In the genomic region with DNA sequence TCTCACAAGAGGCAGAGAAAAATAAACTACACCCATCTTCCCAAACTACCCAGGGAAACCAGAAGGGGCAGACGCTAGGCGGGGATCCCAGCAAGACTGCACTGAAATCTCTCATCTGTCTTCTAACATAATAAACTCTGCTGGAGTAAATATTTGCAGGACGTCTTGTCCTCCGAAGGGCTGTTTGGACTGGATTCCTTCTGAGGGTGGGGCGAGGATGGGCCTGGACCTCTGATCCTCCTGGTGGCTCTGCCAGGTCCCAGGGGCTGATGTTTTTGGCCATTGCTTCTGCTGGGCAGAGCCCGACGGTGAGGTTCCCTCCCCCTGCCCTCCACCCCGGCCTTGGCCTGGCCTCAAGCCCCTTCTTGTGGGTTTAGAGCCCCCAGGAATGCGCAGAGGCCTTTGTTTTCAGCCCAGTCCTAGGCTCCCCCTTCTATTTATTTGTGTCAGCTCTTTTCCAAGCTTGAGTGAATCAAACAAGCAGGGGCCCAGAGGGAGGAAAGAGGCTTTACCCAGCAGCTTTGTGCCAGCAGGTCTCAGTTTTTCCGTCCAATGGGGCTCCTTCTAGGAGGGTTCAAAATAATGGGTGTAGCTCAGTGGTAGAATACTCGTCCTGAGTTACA, we compare ENCODE assay signal across 8 mouse cellular contexts. TPM values are rescaled to one million over a fixed set of nuclear protein-coding genes. Genes with fewer than 3 reads are reported as not detected.
DNase-seq lines count a peak whose midpoint lies in the region; ATAC-seq and TF ChIP-seq lines count a peak whose summit lies in the region.
"Had no signal": no experiment of that assay in that cellular context is flagged by ENCODE, and none has a peak within 500 bp of the region (broad histone marks: within the 10 kb centered on the region; RNA-seq: fewer than 3 reads in every experiment).

No protein-coding gene starts in this region.

- peak; percentile 53 for DNase-seq in ZHBTc4 (ENCODE audit: low read depth, low spot score)
- peak; percentile 58 for DNase-seq in heart, postnatal 0 days (ENCODE audit: low spot score)
- peak; percentile 79 for DNase-seq in kidney, postnatal 14 days
- DNase-seq in urinary bladder, postnatal 36 days (ENCODE audit: low spot score in 2 of 2), result peak; percentile 50 to 77
- no peak for DNase-seq in spleen, postnatal 4 days (ENCODE audit: low spot score in 2 of 2)

- no peak overlapping the region for H3K9ac ChIP-seq in embryonic facial prominence, embryonic 15.5 days
- peak overlapping the region; percentile 14; the same call in 1 of the 2 replicates for H3K9ac ChIP-seq in heart, postnatal 0 days (replicated peaks; ENCODE audit: low read depth, low read length)
- no peak overlapping the region; the same call in 1 of the 2 replicates for H3K9ac ChIP-seq in midbrain, embryonic 12.5 days (replicated peaks)

- no peaks in the 10 kb centered on the region for H3K9me3 ChIP-seq in embryonic facial prominence, embryonic 15.5 days (replicated peaks)
- no peaks in the 10 kb centered on the region for H3K9me3 ChIP-seq in heart, postnatal 0 days (replicated peaks; ENCODE audit: control insufficient read depth, low read length)
- H3K9me3 ChIP-seq in midbrain, embryonic 12.5 days, result no peaks in the 10 kb centered on the region

- peak overlapping the region; percentile 96 for H3K27ac ChIP-seq in embryonic facial prominence, embryonic 15.5 days (replicated peaks)
- H3K27ac ChIP-seq in heart, postnatal 0 days (ENCODE audit: low read depth), result peak overlapping the region; percentile 88
- H3K27ac ChIP-seq in midbrain, embryonic 12.5 days (replicated peaks), result peak overlapping the region; percentile 15

- H3K4me3 ChIP-seq in embryonic facial prominence, embryonic 15.5 days (replicated peaks), result 0 out of 2 replicates have a peak overlapping the region, but pooled peaks have one; percentile 5
- H3K4me3 ChIP-seq in heart, postnatal 0 days (ENCODE audit: low read depth, low read length), result no peak overlapping the region
- H3K4me3 ChIP-seq in midbrain, embryonic 12.5 days, result no peak overlapping the region

- WGBS in embryonic facial prominence, embryonic 15.5 days, result 18% methylated on average over 11 of the region's 11 CpGs
- WGBS in heart, postnatal 0 days, result 40% methylated on average over 11 of the region's 11 CpGs
- 7% methylated on average over 11 of the region's 11 CpGs for WGBS in midbrain, embryonic 12.5 days

- TF ChIP-seq CTCF in heart, postnatal 0 days (IDR thresholded peaks at IDR 0.05; ENCODE audit: low read depth), result no peak

- H3K4me2 ChIP-seq in embryonic facial prominence, embryonic 15.5 days (replicated peaks), result peak overlapping the region; percentile 32
- peak overlapping the region; percentile 19 for H3K4me2 ChIP-seq in heart, postnatal 0 days (ENCODE audit: low read depth, low read length)
- H3K4me2 ChIP-seq in midbrain, embryonic 12.5 days (replicated peaks), result no peak overlapping the region

- ATAC-seq in embryonic facial prominence, embryonic 15.5 days (ENCODE audit: insufficient number of reproducible peaks, low FRiP score, low TSS enrichment, low read depth), result peak; percentile 63
- ATAC-seq in heart, postnatal 0 days (ENCODE audit: insufficient read depth, low read depth), result peak; percentile 10; the same call in 1 of the 2 replicates
- ATAC-seq in midbrain, embryonic 12.5 days (ENCODE audit: low FRiP score, low read depth), result peak; percentile 72

- H3K4me1 ChIP-seq in embryonic facial prominence, embryonic 15.5 days, result peaks cover 71% of the 10 kb centered on the region
- peaks cover 54% of the 10 kb centered on the region for H3K4me1 ChIP-seq in heart, postnatal 0 days (ENCODE audit: control insufficient read depth, insufficient read depth)
- peaks cover 29% of the 10 kb centered on the region for H3K4me1 ChIP-seq in midbrain, embryonic 12.5 days

- H3K36me3 ChIP-seq in embryonic facial prominence, embryonic 15.5 days, result no peaks in the 10 kb centered on the region
- H3K36me3 ChIP-seq in heart, postnatal 0 days (replicated peaks; ENCODE audit: control insufficient read depth, insufficient read depth, low read length), result peaks cover 5% of the 10 kb centered on the region; the same call in 1 of the 2 replicates
- no peaks in the 10 kb centered on the region for H3K36me3 ChIP-seq in midbrain, embryonic 12.5 days

- no peaks in the 10 kb centered on the region for H3K27me3 ChIP-seq in embryonic facial prominence, embryonic 15.5 days
- no peaks in the 10 kb centered on the region for H3K27me3 ChIP-seq in heart, postnatal 0 days (ENCODE audit: control insufficient read depth, insufficient read depth, low read length)
- no peaks in the 10 kb centered on the region for H3K27me3 ChIP-seq in midbrain, embryonic 12.5 days

- no peak for TF ChIP-seq EP300 in heart, postnatal 0 days (IDR thresholded peaks at IDR 0.05; ENCODE audit: low read depth)

RNA-seq across cellular contexts. Expression of a gene that starts 32.6 kb away (rescaled TPM):
- polyA plus RNA-seq in embryonic facial prominence, embryonic 15.5 days (2015; fragmentation: Nextera tagmentation; extraction: Ambion mirVana), result 5.9 and 7.7 TPM in 2 replicates
- total RNA-seq in heart, postnatal 0 days (2014; rRNA removed; ENCODE audit: low replicate concordance), result 4.2 and 9.0 TPM in 2 replicates
- polyA plus RNA-seq in heart, postnatal 0 days (2015; fragmentation: Nextera tagmentation; extraction: Ambion mirVana), result 3.9 and 4.1 TPM in 2 replicates
- polyA plus RNA-seq in midbrain, embryonic 12.5 days (2016; fragmentation: Nextera tagmentation; extraction: Ambion mirVana), result 1.6 and 2.7 TPM in 2 replicates
- total RNA-seq: common myeloid progenitor, adult 5-6 weeks had no signal

RNA-seq across cellular contexts. Expression of a gene that starts 38.4 kb away (rescaled TPM):
- polyA plus RNA-seq in embryonic facial prominence, embryonic 15.5 days (2015; fragmentation: Nextera tagmentation; extraction: Ambion mirVana), result 0.47 and 0.53 TPM in 2 replicates
- not detected in 2 replicates for total RNA-seq in heart, postnatal 0 days (2014; rRNA removed; ENCODE audit: low replicate concordance)
- not detected in 2 replicates for polyA plus RNA-seq in heart, postnatal 0 days (2015; fragmentation: Nextera tagmentation; extraction: Ambion mirVana)
- polyA plus RNA-seq in midbrain, embryonic 12.5 days (2016; fragmentation: Nextera tagmentation; extraction: Ambion mirVana), result 0.21 and 0.64 TPM in 2 replicates
- total RNA-seq: common myeloid progenitor, adult 5-6 weeks had no signal

Comparison
In these comparisons a context has a peak if more than half of its experiments do, and no peak if none do; other contexts are left out.
1. DNase-seq: peak in ZHBTc4 (single experiment), heart, postnatal 0 days (single experiment), kidney, postnatal 14 days (single experiment) and urinary bladder, postnatal 36 days (2 of 2); none in spleen, postnatal 4 days (0 of 2).
2. ATAC-seq: peak in every context shown above with its lines; median percentile 72 in midbrain, embryonic 12.5 days; 63 in embryonic facial prominence, embryonic 15.5 days; 10 in heart, postnatal 0 days.
3. H3K27ac ChIP-seq: peak in every context shown above with its lines; median percentile 96 in embryonic facial prominence, embryonic 15.5 days; 88 in heart, postnatal 0 days; 15 in midbrain, embryonic 12.5 days.